Mouse (Mus musculus): ENCODE measurements around the gene Ssbp4. TPM values are rescaled to one million over a fixed set of nuclear protein-coding genes. Genes with fewer than 3 reads are reported as not detected.
A peak's percentile ranks its signal among the peaks of the same experiment; 100 is the strongest.

The Ssbp4 gene
- total and polyA plus RNA-seq, 3 experiments = 84.9 to 212 TPM; not detected in 1

GRCm38 (mm10) chr8:70593173-70593572 lies 15.5 kb downstream of the Ssbp4 start:
- H3K27ac ChIP-seq (ENCODE audit: control insufficient read depth, low read depth, low read length) = peak overlapping the region; percentile 58
- peaks cover 6 to 11% of the 10 kb centered on the region in 2 experiments; a peak in 3 of 4 replicates for H3K4me1 ChIP-seq (ENCODE audit: control insufficient read depth in 1 of 2, insufficient read depth in 2 of 2, low read length in 2 of 2)
- H3K79me2 ChIP-seq (ENCODE audit: control insufficient read depth, insufficient read depth, low read length, poor library complexity) = peaks cover 7% of the 10 kb centered on the region
- peaks cover 0 to 4% of the 10 kb centered on the region in 2 experiments; a peak in 2 of 4 replicates for H3K36me3 ChIP-seq (ENCODE audit: control insufficient read depth in 1 of 2, insufficient read depth in 2 of 2, low read length in 2 of 2)
- H3K9me3 ChIP-seq (replicated peaks; ENCODE audit: insufficient read depth, low read length) = no peaks in the 10 kb centered on the region
- H3K27me3 ChIP-seq (ENCODE audit: control insufficient read depth in 1 of 2, insufficient read depth in 2 of 2, low read length in 2 of 2) = no peaks in the 10 kb centered on the region
- no peak for DNase-seq (ENCODE audit: low read depth, low spot score)
- peak overlapping the region; percentile 79 to 95; a peak in 2 of 4 replicates for H3K4me3 ChIP-seq (ENCODE audit: control insufficient read depth in 1 of 2, insufficient read depth in 1 of 2, low read depth in 2 of 2, low read length in 2 of 2)
- TF ChIP-seq ZMIZ1 (IDR thresholded peaks at IDR 0.05; ENCODE audit: low read depth, low read length) (no peak), POLR2A (IDR thresholded peaks at IDR 0.05; ENCODE audit: control insufficient read depth in 1 of 2, insufficient read depth in 1 of 2, low read depth in 1 of 2, low read length in 2 of 2, poor library complexity in 1 of 2) (no peak), ZNF384 (IDR thresholded peaks at IDR 0.05; ENCODE audit: low read depth, low read length) (no peak), TAL1 (IDR thresholded peaks at IDR 0.05; ENCODE audit: low read length) (no peak), MYC (IDR thresholded peaks at IDR 0.05; ENCODE audit: low read depth, low read length) (no peak), KAT2A (conservative IDR thresholded peaks at IDR 0.05; ENCODE audit: low read depth, low read length) (no peak), NRF1 (IDR thresholded peaks at IDR 0.05; ENCODE audit: insufficient read depth, low read depth, low read length, poor library complexity, severe bottlenecking) (no peak), UBTF (IDR thresholded peaks at IDR 0.05; ENCODE audit: borderline replicate concordance, insufficient read depth, low read depth, low read length) (no peak), JUND (IDR thresholded peaks at IDR 0.05; ENCODE audit: low read depth, low read length) (no peak), ELF1 (IDR thresholded peaks at IDR 0.05; ENCODE audit: low read depth, low read length) (no peak), GABPA (IDR thresholded peaks at IDR 0.05; ENCODE audit: low read depth, low read length) (no peak), SMC3 (IDR thresholded peaks at IDR 0.05; ENCODE audit: low read depth, low read length) (no peak), GATA1 (IDR thresholded peaks at IDR 0.05; ENCODE audit: low read depth, low read length) (no peak), POLR2AphosphoS5 (IDR thresholded peaks at IDR 0.05; ENCODE audit: borderline replicate concordance, low read depth, low read length) (no peak), USF2 (IDR thresholded peaks at IDR 0.05; ENCODE audit: borderline replicate concordance in 1 of 2, insufficient read depth in 1 of 2, low read depth in 1 of 2, low read length in 2 of 2) (no peak), MEF2A (IDR thresholded peaks at IDR 0.05; ENCODE audit: extremely low read depth, insufficient replicate concordance, low read depth, low read length, poor library complexity, severe bottlenecking) (no peak), MAX (IDR thresholded peaks at IDR 0.05; ENCODE audit: low read length) (no peak), MYB (IDR thresholded peaks at IDR 0.05; ENCODE audit: low read depth, low read length) (no peak)
- H3K9ac ChIP-seq (ENCODE audit: control insufficient read depth, low read depth, low read length, poor library complexity, severe bottlenecking) = peak overlapping the region; percentile 63

DNA sequence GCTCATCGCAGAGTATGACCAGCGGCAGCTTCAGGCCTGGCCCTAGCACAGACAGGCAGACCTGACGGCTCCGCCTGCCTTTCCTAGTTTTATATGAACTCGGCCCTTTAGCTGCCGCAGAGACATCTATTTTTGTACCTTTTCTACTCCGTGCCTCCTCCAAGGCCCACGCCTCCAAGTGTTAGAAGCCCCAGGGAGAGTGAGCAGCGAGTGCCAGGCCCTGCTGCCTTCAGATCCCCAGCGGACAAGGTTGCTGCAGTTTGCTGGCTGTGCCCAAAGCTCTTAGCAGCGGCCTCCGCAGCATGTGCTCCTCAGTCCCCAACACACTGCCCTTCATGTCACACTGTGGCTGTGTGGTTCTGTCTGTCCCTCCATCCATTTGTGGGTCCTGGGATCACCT lies 17.1 kb downstream of the Ssbp4 start:
- Histone ChIP-seq H3K79me2 (ENCODE audit: control insufficient read depth, insufficient read depth, low read length, poor library complexity) (peaks cover 7% of the 10 kb centered on the region), H3K9ac (ENCODE audit: control insufficient read depth, low read depth, low read length, poor library complexity, severe bottlenecking) (no peak overlapping the region), H3K36me3 (ENCODE audit: control insufficient read depth in 1 of 2, insufficient read depth in 2 of 2, low read length in 2 of 2) (peaks cover 0 to 12% of the 10 kb centered on the region in 2 experiments; a peak in 3 of 4 replicates), H3K27ac (ENCODE audit: control insufficient read depth, low read depth, low read length) (no peak overlapping the region), H3K9me3 (replicated peaks; ENCODE audit: insufficient read depth, low read length) (no peaks in the 10 kb centered on the region), H3K4me1 (ENCODE audit: control insufficient read depth in 1 of 2, insufficient read depth in 2 of 2, low read length in 2 of 2) (peaks cover 8 to 21% of the 10 kb centered on the region in 2 experiments; a peak in 3 of 4 replicates), H3K27me3 (ENCODE audit: control insufficient read depth in 1 of 2, insufficient read depth in 2 of 2, low read length in 2 of 2) (no peaks in the 10 kb centered on the region), H3K4me3 (ENCODE audit: control insufficient read depth in 1 of 2, insufficient read depth in 1 of 2, low read depth in 2 of 2, low read length in 2 of 2) (no peak overlapping the region)
- DNase-seq (ENCODE audit: low read depth, low spot score) = no peak
- no peak for TF ChIP-seq CHD2 (IDR thresholded peaks at IDR 0.05; ENCODE audit: low read length)
- TF ChIP-seq GATA1 (IDR thresholded peaks at IDR 0.05; ENCODE audit: low read depth, low read length) = no peak
- no peak for TF ChIP-seq TCF12 (IDR thresholded peaks at IDR 0.05; ENCODE audit: low read depth, low read length)
- no peak for TF ChIP-seq TAL1 (IDR thresholded peaks at IDR 0.05; ENCODE audit: low read length)
- TF ChIP-seq ETS1 (IDR thresholded peaks at IDR 0.05; ENCODE audit: low read depth, low read length) = no peak

Data from MEL (cell line).